Mouse (Mus musculus) naive thymus-derived CD4-positive, alpha-beta T cell, adult 2 months (primary cell): ENCODE results near the gene Pou3f1.
A peak's percentile ranks its signal among the peaks of the same experiment; 100 is the strongest.
"Not testable (repeated sequence)": the region's sequence is repeated elsewhere in the genome, so short reads cannot be mapped to it uniquely, and the experiment has no call there.

Experiments
- DNase-seq: peaks from one replicate; pipeline ENCODE4 v3.0.0-alpha.2; 2011; ENCODE audit warnings: low read depth

Pou3f1 gene

GRCm38 (mm10) chr4:124691455-124691854, 34.8 kb downstream of the Pou3f1 start:
- DNase-seq: no peak

DNA sequence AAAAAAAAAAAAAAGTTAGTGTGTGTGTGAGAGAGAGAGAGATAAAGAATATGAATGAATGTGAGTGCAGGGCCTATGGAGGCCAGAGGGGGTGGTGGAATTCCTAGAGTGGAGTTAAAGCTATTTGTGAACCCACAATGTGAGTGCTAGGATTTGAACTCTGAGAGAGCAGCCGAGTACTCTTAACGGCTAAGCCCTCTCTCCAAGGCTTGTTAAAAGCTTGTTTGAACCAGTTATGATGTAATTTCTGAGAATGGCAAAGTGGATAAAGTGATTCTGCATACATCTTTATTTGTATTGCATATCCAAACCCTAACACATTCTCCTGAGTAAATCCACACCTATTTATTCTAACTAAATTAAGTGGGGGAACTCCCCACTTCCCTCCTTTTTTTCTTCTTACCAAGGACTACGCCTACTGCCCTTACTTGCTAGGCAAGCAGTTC, 35.8 kb downstream of the Pou3f1 start:
- no peak for DNase-seq

GRCm38 (mm10) chr4:124693135-124693894, 36.7 kb downstream of the Pou3f1 start, which contains the start of gene Utp11:
Gene Utp11 (minus strand): TSS chr4:124693600.
- DNase-seq: peak; percentile 90

- DNase-seq: no peak
Measured at GRCm38 (mm10) chr4:124694572-124694971, 38.0 kb downstream of the Pou3f1 start.

GRCm38 (mm10) chr4:124695786-124696516, 39.3 kb downstream of the Pou3f1 start:
- DNase-seq: peak; percentile 57

DNA sequence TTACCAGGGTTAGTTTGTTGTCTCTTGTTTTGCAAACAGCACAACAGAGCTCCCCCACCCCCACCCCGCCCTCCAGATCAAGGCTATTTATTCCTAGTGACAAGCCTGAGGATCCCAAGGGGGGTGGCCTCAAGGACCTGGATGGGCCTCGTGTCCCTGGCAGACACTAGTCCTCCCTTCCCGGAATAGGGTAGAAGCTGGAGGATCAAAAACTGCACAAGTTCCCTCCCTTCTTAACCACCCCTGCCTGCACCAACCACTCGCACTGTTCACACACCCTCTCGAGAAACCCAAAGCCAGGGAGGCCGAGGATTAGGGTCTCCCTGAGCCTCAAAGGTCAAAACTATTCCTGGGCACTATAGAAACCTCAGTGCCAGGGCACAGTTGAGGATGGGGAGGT, 43.2 kb downstream of the Pou3f1 start:
- peak; percentile 10 for DNase-seq

GRCm38 (mm10) chr4:124700248-124700971, 43.8 kb downstream of the Pou3f1 start, which contains the start of gene Fhl3:
Gene Fhl3 (plus strand): TSS chr4:124700701.
- DNase-seq: peak; percentile 65

DNA sequence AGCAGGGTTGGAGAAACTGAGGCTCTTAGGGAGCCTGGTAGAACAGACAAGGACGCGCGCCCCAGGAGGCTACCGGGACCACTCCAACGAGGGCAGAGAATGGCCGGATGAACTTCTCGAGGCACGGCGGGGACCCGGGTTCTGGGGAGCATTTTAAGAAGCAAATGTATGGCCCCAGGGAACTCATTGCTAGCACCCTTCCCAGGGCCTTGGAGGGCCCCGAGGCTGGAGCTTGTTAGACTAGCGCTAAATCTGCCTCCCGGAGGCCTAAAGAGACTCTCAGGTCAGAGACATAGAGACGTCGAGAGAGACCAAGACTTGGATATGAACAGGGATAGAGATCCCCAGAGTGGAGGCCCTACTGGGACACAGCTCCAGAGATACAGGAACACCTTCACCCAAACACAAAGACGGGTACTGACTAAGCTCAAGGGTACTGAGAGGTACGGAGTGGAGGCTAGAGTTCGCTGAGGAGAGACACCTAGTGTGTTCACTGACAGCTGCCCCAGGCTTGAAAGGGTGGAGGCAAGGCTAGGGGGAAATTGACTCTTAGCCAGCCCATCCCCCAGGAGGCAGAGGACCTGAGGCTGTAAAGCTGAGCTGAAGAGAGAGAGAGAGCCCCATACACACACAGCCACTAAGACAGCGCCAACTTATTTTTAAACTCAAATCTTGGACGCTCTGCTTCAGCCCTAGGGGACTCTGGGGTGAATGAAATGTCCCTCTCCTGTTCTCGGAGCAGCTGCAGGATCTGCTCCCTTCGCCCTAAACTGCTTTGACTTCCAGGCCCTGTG, 44.6 kb downstream of the Pou3f1 start:
- DNase-seq: peak; percentile 47

- DNase-seq: peak; percentile 8
Measured at GRCm38 (mm10) chr4:124701916-124702315, 45.3 kb downstream of the Pou3f1 start.

- DNase-seq: no peak
Measured at GRCm38 (mm10) chr4:124703406-124703805, 46.8 kb downstream of the Pou3f1 start.

GRCm38 (mm10) chr4:124703881-124704796, 47.5 kb downstream of the Pou3f1 start:
- peak; percentile 83 for DNase-seq

- DNase-seq: peak; percentile 33
Measured at GRCm38 (mm10) chr4:124704797-124705474, 48.3 kb downstream of the Pou3f1 start.

DNA sequence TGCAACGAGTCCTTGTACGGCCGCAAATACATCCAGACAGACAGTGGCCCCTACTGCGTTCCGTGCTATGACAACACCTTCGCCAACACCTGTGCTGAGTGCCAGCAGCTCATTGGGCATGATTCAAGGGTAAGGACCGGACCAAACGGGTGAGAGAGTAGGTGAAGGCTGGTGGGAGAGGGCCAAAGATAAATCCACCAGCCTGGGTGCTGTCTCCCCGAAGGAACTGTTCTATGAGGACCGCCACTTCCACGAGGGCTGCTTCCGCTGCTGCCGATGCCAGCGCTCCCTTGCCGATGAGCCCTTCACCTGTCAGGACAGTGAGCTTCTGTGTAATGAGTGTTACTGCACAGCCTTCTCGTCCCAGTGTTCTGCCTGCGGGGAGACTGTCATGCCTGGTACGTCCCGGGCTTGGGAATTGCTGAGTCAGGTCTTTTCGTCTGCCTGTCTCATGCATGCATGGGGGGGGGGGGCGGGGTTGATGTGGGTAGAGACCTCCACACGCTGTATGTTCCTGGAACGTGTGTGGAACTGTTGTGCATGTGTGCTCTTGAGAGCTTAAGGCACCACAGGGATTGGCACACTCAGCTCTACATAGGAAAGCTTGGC, 49.2 kb downstream of the Pou3f1 start:
- no peak for DNase-seq

GRCm38 (mm10) chr4:124707381-124708199, 51.0 kb downstream of the Pou3f1 start:
- DNase-seq: not testable (repeated sequence)

GRCm38 (mm10) chr4:124708200-124708517, 51.6 kb downstream of the Pou3f1 start:
- DNase-seq: not testable (repeated sequence)

DNA sequence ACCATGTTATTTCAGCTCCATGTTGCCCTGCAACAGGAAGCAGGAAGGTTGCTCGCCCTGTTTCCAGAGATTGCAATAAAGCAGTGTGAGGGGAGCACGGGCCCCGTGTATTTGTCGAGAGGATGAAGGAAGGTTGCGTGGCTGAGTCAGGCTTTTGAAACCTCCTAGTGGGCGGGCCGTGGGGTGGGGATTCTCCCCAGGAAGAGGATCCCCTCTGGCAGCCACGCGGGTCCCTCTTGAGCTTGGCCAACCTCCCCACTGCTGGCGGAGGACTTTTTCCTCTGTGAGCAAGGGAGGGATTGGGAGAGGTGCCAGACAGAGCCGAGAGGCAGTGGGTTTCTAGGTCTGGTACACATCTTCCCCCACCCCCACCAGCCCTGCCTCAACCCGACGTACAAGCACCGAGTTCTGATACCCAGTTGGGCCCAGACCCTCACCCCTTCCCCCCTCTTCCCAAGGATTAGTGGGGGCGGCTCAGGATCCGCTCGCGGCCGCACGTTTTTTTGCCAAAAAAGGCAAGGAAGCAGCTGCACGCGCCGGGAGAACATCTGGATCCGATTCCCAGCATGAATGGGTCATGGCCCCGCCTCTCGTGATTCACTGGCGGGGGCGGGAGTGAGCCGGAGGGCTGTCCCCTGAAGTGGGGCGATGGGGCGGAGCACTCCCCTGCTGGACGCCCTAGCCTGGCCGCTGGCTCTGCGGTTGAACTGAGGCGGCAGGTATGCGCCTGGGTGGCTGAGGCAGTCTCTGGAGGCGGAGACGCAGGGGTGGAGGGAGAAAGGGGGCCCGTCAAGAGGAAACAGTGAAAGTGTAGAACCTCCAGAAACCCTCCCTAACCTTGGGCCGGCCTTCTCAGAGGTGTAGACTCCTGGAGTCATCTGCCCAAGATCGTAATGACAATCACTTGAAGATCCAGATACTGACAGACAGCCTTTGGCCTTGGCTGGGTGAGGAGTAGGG, 52.2 kb downstream of the Pou3f1 start:
- peak; percentile 71 for DNase-seq

- DNase-seq: peak; percentile 36
Measured at GRCm38 (mm10) chr4:124709961-124710446, 53.4 kb downstream of the Pou3f1 start.
